Mouse (Mus musculus): ENCODE results near the gene Lrrc31. TPM values are rescaled to one million over a fixed set of nuclear protein-coding genes. Genes with fewer than 3 reads are reported as not detected.

Lrrc31 gene
- 14.7 TPM in 1 of 2 replicates, not detected in the other for polyA plus RNA-seq (2012; rRNA removed; ENCODE audit: low replicate concordance)

GRCm38 (mm10) chr3:30699711-30700505, at the start of gene Lrrc31:
TSS of gene Lrrc31 (minus strand) at chr3:30699843.

GRCm38 (mm10) chr3:30746006-30746405, 46.4 kb upstream of the Lrrc31 start, which contains the start of gene Samd7:
TSS of gene Samd7 (plus strand) at chr3:30746293.

GRCm38 (mm10) chr3:30647440-30648090, 52.1 kb downstream of the Lrrc31 start, which contains the start of gene Lrrc34:
TSS of gene Lrrc34 (minus strand) at chr3:30647869.

GRCm38 (mm10) chr3:30644207-30644606, 55.4 kb downstream of the Lrrc31 start, which contains the start of gene Lrriq4:
TSS of gene Lrriq4 (plus strand) at chr3:30644507.

Other genes with a start within 250 kb of the Lrrc31 start
- gene Mecom, start 151.8 kb downstream of the Lrrc31 start, polyA plus RNA-seq (2012; rRNA removed; ENCODE audit: low replicate concordance), result 9.3 and 28.9 TPM in 2 replicates
- not detected in 2 replicates for gene Actrt3, start 99.9 kb downstream of the Lrrc31 start, polyA plus RNA-seq (2012; rRNA removed; ENCODE audit: low replicate concordance)
- gene Mynn, start 97.8 kb downstream of the Lrrc31 start, polyA plus RNA-seq (2012; rRNA removed; ENCODE audit: low replicate concordance), result 5.6 and 13.6 TPM in 2 replicates
- gene Lrriq4, start 55.3 kb downstream of the Lrrc31 start, polyA plus RNA-seq (2012; rRNA removed; ENCODE audit: low replicate concordance), result not detected in 2 replicates
- gene Lrrc34, start 52.0 kb downstream of the Lrrc31 start, polyA plus RNA-seq (2012; rRNA removed; ENCODE audit: low replicate concordance), result 0.14 TPM in 1 of 2 replicates, not detected in the other
- gene Samd7, start 46.5 kb upstream of the Lrrc31 start, polyA plus RNA-seq (2012; rRNA removed; ENCODE audit: low replicate concordance), result not detected in 2 replicates
- 20.2 and 20.5 TPM in 2 replicates for gene Sec62, start 93.0 kb upstream of the Lrrc31 start, polyA plus RNA-seq (2012; rRNA removed; ENCODE audit: low replicate concordance)
- gene Gpr160, start 156.1 kb upstream of the Lrrc31 start, polyA plus RNA-seq (2012; rRNA removed; ENCODE audit: low replicate concordance), result 12.2 and 36.8 TPM in 2 replicates